Mouse (Mus musculus) myocyte (in vitro differentiated cells): ENCODE results near the gene Myct1.

Source experiments
- MAX ChIP-seq: IDR thresholded peaks from one replicate; pipeline ENCODE4 v1.6.1; 2011; ENCODE audit warnings: low read depth, mild to moderate bottlenecking, control low read depth
- MYOG ChIP-seq, 3 experiments: IDR thresholded peaks; one replicate each; pipeline ENCODE4 v1.6.1; 2011; ENCODE audit warnings: control low read depth in 2 of 3, low read depth in 2 of 3, mild to moderate bottlenecking in 2 of 3; ENCODE audit not compliant: insufficient read length in 2 of 3, control insufficient read depth in 1 of 3, insufficient read depth in 1 of 3
- POLR2A ChIP-seq: IDR thresholded peaks from one replicate; pipeline ENCODE4 v1.6.1; 2011; ENCODE audit warnings: low read depth, mild to moderate bottlenecking, control low read depth, moderate library complexity; ENCODE audit not compliant: insufficient read length
- POLR2AphosphoS2 ChIP-seq: IDR thresholded peaks from one replicate; pipeline ENCODE4 v1.6.1; 2011; ENCODE audit warnings: low read depth, control low read depth; ENCODE audit not compliant: insufficient read length
- SRF ChIP-seq: IDR thresholded peaks from one replicate; pipeline ENCODE4 v1.6.1; 2011; ENCODE audit warnings: low read depth; ENCODE audit not compliant: control insufficient read depth, insufficient read length
- TCF12 ChIP-seq: IDR thresholded peaks from one replicate; pipeline ENCODE4 v1.6.1; 2011; ENCODE audit warnings: mild to moderate bottlenecking, control low read depth; ENCODE audit not compliant: poor library complexity, insufficient read depth, severe bottlenecking
- TCF3 ChIP-seq: IDR thresholded peaks from one replicate; pipeline ENCODE4 v1.6.1; 2011; ENCODE audit warnings: low read depth, control low read depth; ENCODE audit not compliant: insufficient read length
- USF1 ChIP-seq: IDR thresholded peaks from one replicate; pipeline ENCODE4 v1.6.1; 2011; ENCODE audit warnings: low read depth, mild to moderate bottlenecking, control low read depth, moderate library complexity

DNA sequence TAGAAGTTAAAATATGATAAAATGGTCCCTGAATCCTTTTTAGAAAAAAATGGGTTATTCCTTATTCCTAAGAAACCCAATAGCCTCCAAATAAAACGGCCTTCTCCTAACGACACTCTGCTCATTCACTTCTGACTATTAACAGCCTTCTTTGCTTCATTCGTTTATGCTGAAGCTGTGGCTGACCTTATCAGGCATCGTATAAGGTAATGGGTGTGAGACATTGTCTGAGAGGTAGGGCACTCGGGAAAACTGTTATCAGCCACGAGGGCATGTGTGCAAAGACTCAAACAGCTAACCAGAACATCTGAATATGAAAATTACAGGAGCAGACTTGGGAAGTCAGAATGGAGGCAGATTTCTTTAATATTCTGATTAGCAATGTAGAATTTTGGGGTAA, 3.0 kb downstream of the Myct1 start:
- TF ChIP-seq TCF12 (no peak), POLR2A (no peak), SRF (no peak), MYOG (IDR thresholded peaks at IDR 0.05; ENCODE audit: control insufficient read depth in 1 of 3, insufficient read depth in 1 of 3, insufficient read length in 2 of 3, low read depth in 2 of 3) (no peak), POLR2AphosphoS2 (no peak), USF1 (no peak), TCF3 (no peak), MAX (no peak)
